Mouse (Mus musculus): ENCODE results near the gene Efcab5. TPM values are rescaled to one million over a fixed set of nuclear protein-coding genes. Genes with fewer than 3 reads are reported as not detected.

Efcab5 gene
- polyA plus RNA-seq (2014; fragmentation: Illumina TruSeq; extraction: RNeasy Lipid Tissue Mini Kit (QIAGEN cat#74804); ENCODE audit: low read depth, low replicate concordance), result 632 TPM

GRCm38 (mm10) chr11:77188868-77189267 lies at the start of gene Efcab5:
Gene Efcab5, minus strand, starts transcription at chr11:77188968.

GRCm38 (mm10) chr11:77215951-77216760 lies 27.4 kb upstream of the Efcab5 start, which contains the start of gene Ssh2:
Gene Ssh2, plus strand, starts transcription at chr11:77216287.

GRCm38 (mm10) chr11:77078273-77079134 lies 110.3 kb downstream of the Efcab5 start, which contains the start of gene Nsrp1:
Gene Nsrp1, minus strand, starts transcription at chr11:77078435.

Other genes starting within 250 kb of the Efcab5 start
- 0.91 TPM for gene Slc6a4, start 190.4 kb downstream of the Efcab5 start, polyA plus RNA-seq (2014; fragmentation: Illumina TruSeq; extraction: RNeasy Lipid Tissue Mini Kit (QIAGEN cat#74804); ENCODE audit: low read depth, low replicate concordance)
- gene Nsrp1, start 110.5 kb downstream of the Efcab5 start, polyA plus RNA-seq (2014; fragmentation: Illumina TruSeq; extraction: RNeasy Lipid Tissue Mini Kit (QIAGEN cat#74804); ENCODE audit: low read depth, low replicate concordance), result 52.5 TPM
- 109 TPM for gene Ssh2, start 27.3 kb upstream of the Efcab5 start, polyA plus RNA-seq (2014; fragmentation: Illumina TruSeq; extraction: RNeasy Lipid Tissue Mini Kit (QIAGEN cat#74804); ENCODE audit: low read depth, low replicate concordance)

All from testis, adult 10 weeks (tissue).